Mouse (Mus musculus) ES-Bruce4 (cell line): ENCODE results near the gene Grk1. TPM values are rescaled to one million over a fixed set of nuclear protein-coding genes. Genes with fewer than 3 reads are reported as not detected.

ENCODE experiments used
- H3K27ac ChIP-seq: 2 replicates; pipeline ENCODE4 v1.5.1; 2012; ENCODE audit warnings: low read length, inconsistent platforms; ENCODE audit not compliant: insufficient read depth
- H3K27me3 ChIP-seq: 2 replicates; pipeline ENCODE4 v1.6.1; 2012; ENCODE audit warnings: mild to moderate bottlenecking, low read length, inconsistent platforms; ENCODE audit not compliant: control insufficient read depth, poor library complexity, insufficient read depth, severe bottlenecking
- H3K36me3 ChIP-seq: 2 replicates; pipeline ENCODE4 v1.6.1; 2012; ENCODE audit warnings: inconsistent platforms, mild to moderate bottlenecking, low read length, moderate library complexity; ENCODE audit not compliant: control insufficient read depth, poor library complexity, insufficient read depth, severe bottlenecking
- H3K4me1 ChIP-seq: one replicate; pipeline ENCODE4 v1.8.1; 2011; ENCODE audit warnings: low read length; ENCODE audit not compliant: control insufficient read depth, insufficient read depth
- H3K4me3 ChIP-seq: 2 replicates; pipeline ENCODE4 v1.5.1; 2011; ENCODE audit warnings: low read depth, mild to moderate bottlenecking, low read length
- H3K9ac ChIP-seq: 2 replicates; pipeline ENCODE4 v1.6.1; 2012; ENCODE audit warnings: low read depth, mild to moderate bottlenecking, inconsistent platforms; ENCODE audit not compliant: poor library complexity, severe bottlenecking
- H3K9me3 ChIP-seq: replicated peaks from 2 replicates; pipeline ENCODE4 v1.6.1; 2012; ENCODE audit warnings: mild to moderate bottlenecking, low read length, inconsistent platforms; ENCODE audit not compliant: control insufficient read depth, poor library complexity, insufficient read depth, severe bottlenecking
- CTCF ChIP-seq: IDR thresholded peaks from one replicate; pipeline ENCODE4 v1.8.1; 2011; ENCODE audit warnings: low read depth, low read length
- EP300 ChIP-seq: IDR thresholded peaks from 2 replicates; pipeline ENCODE4 v1.6.1; 2011; ENCODE audit warnings: low read depth, low read length; ENCODE audit not compliant: insufficient read depth
- POLR2A ChIP-seq: IDR thresholded peaks from one replicate; pipeline ENCODE4 v1.8.1; 2011; ENCODE audit warnings: low read length; ENCODE audit not compliant: insufficient read depth
- polyA plus RNA-seq: library from polyadenylated mRNA; stranded (reverse); fragments of >200 nt; gene quantifications from 2 replicates; pipeline ENCODE4 v1.2.4, GENCODE M21; 2011; ENCODE audit warnings: low read depth; ENCODE audit not compliant: missing spikeins, insufficient read depth, insufficient read length

Grk1 gene
- polyA plus RNA-seq, 1 experiment = not detected

DNA sequence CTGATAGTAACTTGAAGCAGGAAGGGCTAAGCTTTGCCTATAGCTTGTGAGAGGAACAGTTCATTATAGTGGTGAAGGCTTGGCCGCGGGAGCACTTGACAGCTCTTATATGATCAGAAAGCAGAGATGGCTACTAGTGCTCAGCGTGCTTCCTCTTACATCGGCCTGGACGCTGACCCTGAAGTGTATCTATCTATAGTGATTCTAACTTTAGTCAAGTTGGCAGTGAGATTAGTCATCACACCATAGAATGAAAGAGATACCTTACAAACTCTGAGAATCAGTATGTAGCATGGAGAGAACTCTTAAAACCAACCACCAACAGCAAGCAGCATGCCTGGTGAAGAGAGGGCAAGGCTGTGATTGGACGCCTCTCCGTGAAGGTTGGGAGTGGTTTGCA is 23.3 kb upstream of the Grk1 start:
- Histone ChIP-seq H3K36me3 (peaks cover 27% of the 10 kb centered on the region), H3K9ac (no peak overlapping the region), H3K27me3 (no peaks in the 10 kb centered on the region), H3K27ac (no peak overlapping the region), H3K4me1 (no peaks in the 10 kb centered on the region), H3K9me3 (no peaks in the 10 kb centered on the region), H3K4me3 (no peak overlapping the region)
- TF ChIP-seq POLR2A (no peak), CTCF (no peak), EP300 (no peak)

DNA sequence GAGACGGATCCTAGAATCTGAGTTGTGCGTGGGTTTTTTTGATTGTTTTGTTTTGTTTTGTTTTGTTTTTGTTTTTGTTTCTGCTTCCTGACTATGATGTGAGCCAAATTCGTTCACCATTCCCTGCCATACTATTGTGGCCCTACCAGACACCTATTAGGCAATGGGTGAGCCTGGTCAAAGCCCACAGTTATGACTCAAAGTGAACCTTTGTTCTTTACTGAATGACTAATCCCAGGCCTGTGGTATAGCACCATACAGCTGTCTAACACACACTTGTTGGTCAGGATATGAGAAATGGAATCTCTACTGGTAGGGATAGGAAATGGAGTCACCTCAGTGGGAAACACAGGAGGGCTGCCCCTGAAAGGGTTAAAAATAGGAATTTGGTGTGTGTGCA is 22.3 kb upstream of the Grk1 start:
- H3K27ac ChIP-seq = no peak overlapping the region
- TF ChIP-seq CTCF = no peak
- no peak for TF ChIP-seq EP300
- no peak for TF ChIP-seq POLR2A
- H3K4me3 ChIP-seq = no peak overlapping the region
- peaks cover 19% of the 10 kb centered on the region for H3K36me3 ChIP-seq
- H3K27me3 ChIP-seq = no peaks in the 10 kb centered on the region
- H3K4me1 ChIP-seq = no peaks in the 10 kb centered on the region
- H3K9me3 ChIP-seq = no peaks in the 10 kb centered on the region
- H3K9ac ChIP-seq = no peak overlapping the region

DNA sequence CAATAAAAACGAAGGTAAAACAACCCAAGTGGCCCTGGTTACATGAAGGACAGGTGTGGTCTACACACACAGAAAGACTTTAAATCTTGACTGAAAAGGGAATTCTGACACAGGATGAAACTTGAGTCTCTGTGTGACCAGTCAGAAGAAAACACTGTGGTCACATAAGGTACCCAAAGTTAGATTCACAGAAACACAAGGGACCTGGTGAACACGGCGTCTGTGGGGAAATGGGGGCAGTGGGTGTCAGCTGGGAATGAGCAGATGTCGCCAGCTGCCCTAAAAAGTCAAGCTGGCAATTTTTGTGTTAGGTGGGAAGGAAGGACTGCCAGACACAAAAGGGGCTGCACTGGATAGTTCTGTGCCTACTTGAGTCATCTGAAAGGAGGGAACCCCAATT is 21.9 kb upstream of the Grk1 start:
- Histone ChIP-seq H3K9ac (no peak overlapping the region), H3K9me3 (no peaks in the 10 kb centered on the region), H3K36me3 (peaks cover 19% of the 10 kb centered on the region), H3K27me3 (no peaks in the 10 kb centered on the region), H3K27ac (no peak overlapping the region), H3K4me1 (no peaks in the 10 kb centered on the region), H3K4me3 (no peak overlapping the region)
- TF ChIP-seq POLR2A = no peak
- TF ChIP-seq EP300 = no peak
- TF ChIP-seq CTCF = no peak

DNA sequence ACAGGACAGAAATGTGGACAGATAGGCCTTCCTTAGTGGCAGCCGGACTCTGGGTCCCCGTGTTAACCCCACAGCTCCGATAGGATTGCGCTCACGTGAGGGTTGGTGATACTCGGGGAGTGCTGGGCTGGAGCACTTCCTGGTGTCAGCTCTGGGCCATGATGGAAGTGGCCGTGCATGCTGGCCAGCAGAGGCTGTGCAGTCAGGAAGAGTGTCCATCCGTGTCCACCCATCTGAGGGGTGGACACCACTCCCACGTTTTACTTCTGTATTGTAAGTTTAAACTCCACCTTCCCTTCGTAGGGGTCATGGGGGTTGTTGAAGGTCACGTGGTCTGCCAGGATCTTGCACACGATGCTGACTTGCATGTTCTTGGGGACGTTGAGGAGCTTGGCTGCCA is 18.5 kb upstream of the Grk1 start:
- Histone ChIP-seq H3K36me3 (no peaks in the 10 kb centered on the region), H3K4me3 (no peak overlapping the region), H3K9ac (no peak overlapping the region), H3K27ac (no peak overlapping the region), H3K27me3 (no peaks in the 10 kb centered on the region), H3K4me1 (no peaks in the 10 kb centered on the region), H3K9me3 (no peaks in the 10 kb centered on the region)
- TF ChIP-seq EP300 = no peak
- TF ChIP-seq CTCF = no peak
- TF ChIP-seq POLR2A = no peak

DNA sequence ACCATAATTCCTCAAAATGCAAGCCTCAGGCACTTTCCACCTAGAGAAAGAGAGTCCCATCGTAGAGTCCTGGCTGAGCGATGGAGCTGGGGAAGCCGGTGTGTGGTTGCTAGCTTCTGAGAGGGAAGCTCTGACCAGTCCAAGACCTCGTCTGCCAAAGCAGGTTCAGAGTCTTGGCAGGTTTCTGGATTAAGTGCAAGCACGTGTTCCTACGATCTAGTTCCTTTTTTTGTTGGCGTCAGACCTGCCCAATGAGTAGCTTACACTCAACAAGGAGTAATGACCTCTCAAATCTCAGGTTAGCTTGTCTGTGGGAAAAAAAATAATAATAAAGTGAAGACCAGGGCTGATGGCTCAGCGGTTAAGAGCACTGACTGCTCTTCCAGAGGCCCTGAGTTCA is 17.2 kb upstream of the Grk1 start:
- Histone ChIP-seq H3K9me3 (no peaks in the 10 kb centered on the region), H3K27ac (no peak overlapping the region), H3K4me3 (no peak overlapping the region), H3K36me3 (no peaks in the 10 kb centered on the region), H3K9ac (no peak overlapping the region), H3K4me1 (no peaks in the 10 kb centered on the region), H3K27me3 (no peaks in the 10 kb centered on the region)
- TF ChIP-seq POLR2A (no peak), CTCF (no peak), EP300 (no peak)

- Histone ChIP-seq H3K4me1 (no peaks in the 10 kb centered on the region), H3K27ac (no peak overlapping the region), H3K27me3 (no peaks in the 10 kb centered on the region), H3K9ac (no peak overlapping the region), H3K9me3 (no peaks in the 10 kb centered on the region), H3K4me3 (no peak overlapping the region), H3K36me3 (no peaks in the 10 kb centered on the region)
- no peak for TF ChIP-seq EP300
- TF ChIP-seq CTCF = no peak
- no peak for TF ChIP-seq POLR2A
Observed at GRCm38 (mm10) chr8:13388744-13389143, 16.1 kb upstream of the Grk1 start.
